Mouse (Mus musculus) thymus, adult 2 months (tissue): ENCODE data around the gene Daam1.

Source experiments
- CTCF ChIP-seq: fragments of 200-500 bp; IDR thresholded peaks from 2 replicates; pipeline ENCODE4 v1.5.1; 2012; ENCODE audit warnings: mild to moderate bottlenecking, control low read depth, low read length, moderate library complexity, borderline replicate concordance; ENCODE audit not compliant: control insufficient read depth, poor library complexity, insufficient read depth; ENCODE audit errors: extremely low read depth
- POLR2A ChIP-seq: fragments of 200-500 bp; IDR thresholded peaks from 2 replicates; pipeline ENCODE4 v1.6.1; 2012; ENCODE audit warnings: mild to moderate bottlenecking, low read length, control low read depth, moderate library complexity; ENCODE audit not compliant: control insufficient read depth, poor library complexity, insufficient read depth; ENCODE audit errors: extremely low read depth

- TF ChIP-seq POLR2A (no peak), CTCF (no peak)
Measured at GRCm38 (mm10) chr12:71892996-71893605, 62.2 kb downstream of the Daam1 start.
